Mouse (Mus musculus) adrenal gland, adult 8-10 months (tissue): ENCODE data around the gene Dcbld1. TPM values are rescaled to one million over a fixed set of nuclear protein-coding genes. Genes with fewer than 3 reads are reported as not detected.

ENCODE experiments used
- DNase-seq: peaks from one replicate; pipeline ENCODE4 v3.0.0; 2022
- total RNA-seq, 4 experiments: library from RNA; stranded (reverse); gene quantifications; 2 replicates each; pipeline ENCODE4 v1.2.4; 2022

The Dcbld1 gene
- total RNA-seq: 1 to 10 TPM; 2.5 to 3.8 (median 3.6) TPM

GRCm38 (mm10) chr10:52233301-52233968, at the start of gene Dcbld1:
TSS of gene Dcbld1 (plus strand) at chr10:52233619.
- DNase-seq: peak; percentile 31

- DNase-seq: no peak
Measured at GRCm38 (mm10) chr10:52185900-52186299, 47.5 kb upstream of the Dcbld1 start.

GRCm38 (mm10) chr10:52194957-52195852, 38.2 kb upstream of the Dcbld1 start, which contains the start of gene Ros1:
TSS of gene Ros1 (minus strand) at chr10:52195244.
- DNase-seq: no peak

GRCm38 (mm10) chr10:52204006-52204405, 29.4 kb upstream of the Dcbld1 start:
- no peak for DNase-seq

GRCm38 (mm10) chr10:52215267-52215818, 18.1 kb upstream of the Dcbld1 start:
- DNase-seq: no peak

GRCm38 (mm10) chr10:52216797-52217563, 16.4 kb upstream of the Dcbld1 start:
- peak; percentile 16 for DNase-seq

- DNase-seq: no peak
Measured at GRCm38 (mm10) chr10:52217564-52217934, 15.9 kb upstream of the Dcbld1 start.

- no peak for DNase-seq
Measured at GRCm38 (mm10) chr10:52219600-52219999, 13.8 kb upstream of the Dcbld1 start.

GRCm38 (mm10) chr10:52232196-52233176, 933 bp upstream of the Dcbld1 start:
- peak; percentile 7 for DNase-seq

GRCm38 (mm10) chr10:52233969-52234653, 692 bp downstream of the Dcbld1 start:
- peak; percentile 24 for DNase-seq

GRCm38 (mm10) chr10:52234654-52234981, 1.2 kb downstream of the Dcbld1 start:
- DNase-seq: no peak

GRCm38 (mm10) chr10:52235461-52235860, 2.0 kb downstream of the Dcbld1 start:
- DNase-seq: no peak

- DNase-seq: no peak
Measured at GRCm38 (mm10) chr10:52242015-52242414, 8.6 kb downstream of the Dcbld1 start.

- DNase-seq: no peak
Measured at GRCm38 (mm10) chr10:52242680-52243323, 9.4 kb downstream of the Dcbld1 start.

GRCm38 (mm10) chr10:52246207-52246606, 12.8 kb downstream of the Dcbld1 start:
- DNase-seq: no peak

- DNase-seq: no peak
Measured at GRCm38 (mm10) chr10:52252240-52252639, 18.8 kb downstream of the Dcbld1 start.

GRCm38 (mm10) chr10:52253426-52253825, 20.0 kb downstream of the Dcbld1 start:
- no peak for DNase-seq

GRCm38 (mm10) chr10:52257768-52258167, 24.3 kb downstream of the Dcbld1 start:
- DNase-seq: no peak

GRCm38 (mm10) chr10:52258180-52258948, 24.9 kb downstream of the Dcbld1 start:
- no peak for DNase-seq
